Mouse (Mus musculus): ENCODE measurements around the gene Lrrc26.
"Not testable (repeated sequence)": the region's sequence is repeated elsewhere in the genome, so short reads cannot be mapped to it uniquely, and the experiment has no call there.

The Lrrc26 gene

DNA sequence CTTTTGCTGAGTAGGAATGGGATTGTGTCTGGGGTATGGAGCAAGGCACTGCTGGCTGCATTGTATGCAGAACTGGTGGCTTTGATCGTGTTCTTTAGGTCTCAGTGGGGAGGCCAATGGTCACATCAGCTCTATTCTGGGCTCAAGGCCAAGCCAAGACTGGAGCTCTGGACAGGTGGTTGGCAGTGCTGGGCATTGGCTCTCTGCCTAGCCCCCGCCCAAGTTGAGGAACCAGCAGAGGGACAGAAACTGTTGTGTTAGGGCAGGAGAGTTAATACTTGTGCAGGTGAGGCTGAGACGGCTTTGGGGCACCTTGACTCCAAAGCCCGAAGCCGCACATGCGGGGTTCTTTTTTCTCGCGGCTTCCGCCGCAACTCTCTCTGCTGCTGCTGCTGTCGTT, at the start of gene Lrrc26:
Gene Lrrc26 (plus strand): TSS at position 265 of the 400 bp plus-strand sequence.
- DNase-seq (ENCODE audit: low spot score), result no peak

DNA sequence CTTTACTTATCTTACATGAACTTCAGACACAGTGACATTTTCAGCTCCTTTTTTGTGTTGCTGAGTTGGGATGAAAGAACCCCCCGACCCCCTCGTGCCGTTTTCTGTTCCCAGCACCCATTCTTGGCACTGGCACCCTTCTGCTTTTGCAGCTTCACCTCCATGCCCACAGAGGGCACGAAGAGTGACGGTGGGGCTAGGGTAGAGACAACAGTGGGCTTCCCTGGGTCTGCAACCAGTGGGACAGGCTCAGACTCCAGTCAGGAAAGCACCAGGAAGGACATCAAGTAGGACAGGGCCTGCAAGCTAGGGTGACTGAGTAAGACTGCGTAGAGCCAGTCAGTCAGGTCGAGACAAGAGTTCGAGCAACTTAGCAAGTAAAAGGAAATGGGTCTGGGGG, 49.4 kb upstream of the Lrrc26 start:
- DNase-seq (ENCODE audit: low spot score), result no peak

DNA sequence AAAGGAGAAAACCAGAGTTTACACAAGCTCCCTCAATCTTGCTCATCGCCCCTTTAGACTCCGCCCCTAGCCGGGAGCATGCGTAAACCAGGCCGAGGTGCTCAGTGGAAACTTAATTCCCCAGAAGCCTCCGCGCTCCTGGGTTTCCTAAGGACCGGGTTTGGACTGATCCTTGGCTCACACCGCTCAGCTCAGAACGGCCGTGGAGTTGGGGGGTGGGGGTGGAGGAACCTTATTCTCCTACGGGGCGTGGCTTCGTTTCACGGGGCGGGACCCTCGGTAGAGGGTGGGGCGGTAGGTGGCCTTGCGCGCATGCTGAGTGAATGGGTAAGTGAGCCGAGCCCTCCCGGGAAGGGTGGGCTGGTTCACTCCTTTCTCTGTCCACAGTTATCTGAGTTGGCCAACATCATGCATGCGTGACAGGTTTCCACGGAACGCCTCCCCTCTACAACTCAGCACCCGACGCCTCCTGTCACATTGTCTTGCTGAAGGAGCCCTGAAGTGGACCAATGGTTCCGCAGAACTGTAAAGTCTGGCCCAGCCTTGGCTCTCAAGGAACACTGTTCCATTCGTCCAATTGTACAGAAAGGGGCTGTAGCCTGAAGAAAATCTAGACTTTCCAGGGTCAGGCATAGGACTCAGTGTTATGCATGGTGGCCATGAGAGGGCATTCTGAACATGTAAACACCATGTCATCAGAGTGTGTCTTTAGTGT, 48.8 kb upstream of the Lrrc26 start:
- peak; percentile 61 for DNase-seq (ENCODE audit: low spot score)

DNA sequence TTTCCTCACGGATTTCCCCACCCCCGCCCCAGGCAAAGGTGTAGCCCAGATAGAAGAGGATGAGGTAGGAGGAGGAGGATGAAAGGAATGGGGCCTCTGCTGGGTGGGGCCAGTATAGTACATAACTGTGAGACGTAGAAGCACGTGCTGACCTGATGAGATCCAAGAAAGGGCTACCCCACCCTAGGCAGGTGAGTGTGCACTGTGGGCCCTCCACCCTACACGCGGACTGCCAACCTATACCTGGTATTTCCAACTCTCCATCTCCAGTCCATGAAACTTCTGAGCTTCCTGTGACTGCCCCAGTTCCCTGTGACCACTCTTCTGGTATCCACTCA, 48.3 kb upstream of the Lrrc26 start:
- no peak for DNase-seq (ENCODE audit: low spot score)

- DNase-seq (ENCODE audit: low spot score), result no peak
These were observed 47.6 kb upstream of the Lrrc26 start, which contains the start of the genes Rnf208 and Cysrt1 for GRCm38 (mm10) chr2:25242101-25242506. TSS of gene Rnf208 (plus strand) at chr2:25242255. TSS of gene Cysrt1 (minus strand) at chr2:25242452.

DNA sequence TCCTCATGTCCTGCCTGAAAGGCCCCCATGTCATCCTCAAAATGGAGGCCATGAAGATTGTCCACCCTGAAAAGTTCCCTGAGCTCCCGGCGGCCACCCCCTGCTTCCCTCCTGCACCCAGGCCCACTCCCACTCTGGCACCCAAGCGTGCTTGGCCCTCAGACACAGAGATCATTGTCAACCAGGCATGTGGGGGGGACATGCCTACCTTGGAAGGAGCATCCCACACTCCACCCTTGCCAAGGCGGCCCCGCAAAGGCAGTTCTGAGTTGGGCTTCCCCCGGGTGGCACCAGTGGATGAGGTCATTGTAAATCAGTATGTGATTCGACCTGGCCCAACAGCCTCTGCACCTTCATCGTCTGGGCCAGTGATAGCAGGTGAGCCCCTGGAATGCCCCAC, 46.4 kb upstream of the Lrrc26 start:
- DNase-seq (ENCODE audit: low spot score), result no peak

DNA sequence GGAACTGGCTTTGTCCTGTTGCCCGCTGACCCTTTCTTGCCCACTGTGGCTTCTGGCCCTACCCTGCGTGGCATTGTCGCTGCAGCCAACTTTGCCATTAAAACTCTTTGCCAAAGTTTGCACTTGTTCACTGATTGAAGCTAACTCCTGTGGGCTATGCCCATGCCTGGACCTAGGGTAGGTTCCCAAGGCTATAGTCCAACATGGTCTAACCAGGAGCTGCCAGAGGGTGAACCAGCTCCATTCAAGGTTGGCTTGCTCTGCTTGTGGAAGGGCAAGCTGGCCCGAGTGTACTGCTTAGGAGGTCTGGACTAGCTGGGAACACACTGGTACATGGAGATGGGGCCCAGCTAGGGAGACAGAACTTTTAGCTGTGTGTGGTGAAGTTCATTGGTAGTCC, 45.6 kb upstream of the Lrrc26 start:
- DNase-seq (ENCODE audit: low spot score), result no peak

DNA sequence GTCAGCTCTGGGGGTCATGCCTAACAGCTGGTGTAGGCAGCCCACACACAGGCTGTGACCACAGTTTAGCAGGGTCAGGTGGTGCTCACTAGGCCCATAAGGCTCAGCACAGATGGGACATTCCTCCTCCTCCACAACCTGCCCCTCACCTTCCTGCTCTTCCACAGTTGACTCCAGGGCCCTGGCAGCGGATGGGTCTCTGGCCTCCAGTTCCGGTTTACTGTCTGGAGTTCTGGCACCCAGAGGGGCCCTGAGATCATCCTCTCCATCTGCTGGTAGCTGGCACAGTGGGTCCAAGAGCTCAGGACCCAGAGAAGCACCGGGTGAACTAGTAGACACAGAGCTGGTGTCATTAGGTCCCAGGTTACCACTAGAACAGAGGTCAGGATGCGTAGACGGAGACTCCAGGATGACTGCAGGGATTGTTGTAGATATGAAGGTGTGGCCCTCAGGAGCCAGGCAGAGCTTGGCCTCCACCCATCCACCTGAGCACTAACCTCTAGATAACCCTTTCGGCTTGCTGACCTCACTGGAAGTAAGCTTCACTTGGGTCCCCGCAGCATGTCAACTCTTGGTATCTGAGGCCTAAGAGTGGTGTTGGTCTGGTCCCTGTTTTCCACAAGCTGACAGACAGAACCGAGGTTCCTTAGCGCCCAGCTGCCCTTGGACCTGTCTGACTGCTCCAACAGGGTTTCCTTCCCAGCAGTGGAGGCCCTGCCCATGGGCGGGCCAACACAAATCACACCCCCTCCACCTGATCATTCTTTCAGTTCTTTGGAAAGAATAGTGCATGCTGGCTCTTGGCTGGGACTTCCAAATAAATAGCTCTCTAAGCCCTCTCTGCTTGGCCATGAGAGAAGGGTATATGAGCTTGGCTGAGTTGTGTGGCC, 43.3 kb upstream of the Lrrc26 start, which contains the start of gene AL732309.1:
Gene AL732309.1 (minus strand): TSS at position 681 of the 890 bp plus-strand sequence.
- DNase-seq (ENCODE audit: low spot score), result peak; percentile 21

GRCm38 (mm10) chr2:25252331-25252730, 37.4 kb upstream of the Lrrc26 start:
- DNase-seq (ENCODE audit: low spot score), result no peak

GRCm38 (mm10) chr2:25255284-25255779, 34.4 kb upstream of the Lrrc26 start, which contains the start of gene Tmem203:
TSS of gene Tmem203 (plus strand) at chr2:25255439.
- peak; percentile 86 for DNase-seq (ENCODE audit: low spot score)

GRCm38 (mm10) chr2:25256443-25257109, 33.1 kb upstream of the Lrrc26 start:
- DNase-seq (ENCODE audit: low spot score), result not testable (repeated sequence)

GRCm38 (mm10) chr2:25257250-25257649, 32.5 kb upstream of the Lrrc26 start:
- not testable (repeated sequence) for DNase-seq (ENCODE audit: low spot score)

DNA sequence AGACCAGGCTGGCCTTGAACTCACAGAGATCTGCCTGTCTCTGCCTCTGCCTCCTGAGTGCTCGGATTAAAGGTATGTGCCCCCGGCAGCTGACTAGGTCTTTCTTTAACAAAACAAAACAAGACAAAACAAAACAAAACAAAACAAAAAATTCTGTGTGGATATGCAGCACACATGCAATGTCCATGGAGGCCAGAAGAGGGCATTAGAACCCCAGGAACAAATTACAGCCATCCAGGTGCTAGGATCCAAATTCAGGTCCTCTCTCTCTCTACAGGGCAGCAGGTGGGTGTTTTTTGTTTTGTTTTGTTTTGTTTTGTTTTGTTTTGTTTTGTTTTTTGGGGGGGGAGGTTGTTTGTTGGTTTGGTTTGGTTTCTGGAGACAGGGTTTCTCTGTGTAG, 30.8 kb upstream of the Lrrc26 start:
- DNase-seq (ENCODE audit: low spot score), result no peak

DNA sequence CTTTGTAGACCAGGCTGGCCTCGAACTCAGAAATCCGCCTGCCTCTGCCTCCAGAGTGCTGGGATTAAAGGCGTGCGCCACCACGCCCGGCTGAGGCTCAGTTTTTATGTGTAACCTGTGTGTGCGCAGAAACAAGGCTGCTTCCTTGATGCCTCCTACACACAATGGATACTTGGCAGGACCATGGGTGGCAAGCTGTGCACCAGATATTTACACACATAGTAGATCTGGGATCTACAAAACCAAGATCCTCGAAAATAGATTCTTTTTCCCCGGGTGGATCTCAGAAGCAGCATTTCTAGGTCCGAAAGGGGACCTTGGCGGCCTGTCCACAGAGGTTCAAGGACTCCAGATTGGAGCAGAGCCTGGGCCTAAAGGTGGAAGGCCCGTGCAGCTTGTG, 27.8 kb upstream of the Lrrc26 start:
- no peak for DNase-seq (ENCODE audit: low spot score)

DNA sequence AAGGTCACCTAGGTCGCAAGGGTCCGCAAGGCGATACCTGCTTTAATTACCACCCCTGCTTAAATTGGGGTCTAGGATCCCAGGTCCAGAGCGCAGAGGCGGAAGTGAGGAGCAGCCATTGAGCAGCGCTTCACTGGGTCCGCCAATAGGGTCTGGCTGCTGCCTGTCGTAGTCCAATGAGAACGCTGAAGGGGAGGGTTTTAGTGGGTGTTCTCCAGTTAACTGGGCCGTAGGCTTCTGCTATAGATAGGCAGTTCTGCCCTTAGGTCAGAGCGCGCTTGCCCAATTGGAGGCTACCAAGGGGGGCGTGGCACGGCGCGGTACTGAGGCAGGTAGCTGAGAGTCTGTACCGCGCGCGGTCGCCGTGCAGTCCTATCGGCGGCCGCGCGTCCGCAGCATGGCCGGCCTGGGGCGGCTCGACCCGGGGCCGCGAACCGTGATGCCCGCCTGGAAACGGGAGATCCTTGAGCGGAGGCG, 27.4 kb upstream of the Lrrc26 start, which contains the start of gene Tprn:
Gene Tprn (plus strand): TSS at position 328 of the 477 bp plus-strand sequence.
- peak; percentile 85 for DNase-seq (ENCODE audit: low spot score)

- DNase-seq (ENCODE audit: low spot score), result no peak
These were observed 26.7 kb upstream of the Lrrc26 start for GRCm38 (mm10) chr2:25262795-25263622.

- DNase-seq (ENCODE audit: low spot score), result no peak
These were observed 26.0 kb upstream of the Lrrc26 start for GRCm38 (mm10) chr2:25263623-25264285.

DNA sequence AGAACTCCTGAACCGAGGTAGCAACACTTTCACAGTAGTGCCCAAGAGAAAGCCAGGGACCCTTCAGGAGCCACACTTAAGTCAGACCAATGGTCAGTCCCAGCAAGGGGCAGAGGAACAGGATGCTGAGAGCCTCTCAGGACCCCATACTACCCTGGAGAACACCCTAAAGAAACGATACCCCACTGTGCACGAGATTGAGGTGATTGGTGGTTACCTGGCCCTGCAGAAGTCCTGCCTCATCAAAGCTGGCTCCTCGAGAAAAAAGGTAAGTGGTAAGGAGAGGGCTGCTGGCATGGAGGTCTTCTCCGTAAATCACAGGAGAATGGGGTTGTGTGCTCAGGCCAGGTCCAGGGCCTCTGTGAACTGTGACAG, 25.4 kb upstream of the Lrrc26 start:
- no peak for DNase-seq (ENCODE audit: low spot score)

GRCm38 (mm10) chr2:25264851-25265250, 24.9 kb upstream of the Lrrc26 start:
- no peak for DNase-seq (ENCODE audit: low spot score)

DNA sequence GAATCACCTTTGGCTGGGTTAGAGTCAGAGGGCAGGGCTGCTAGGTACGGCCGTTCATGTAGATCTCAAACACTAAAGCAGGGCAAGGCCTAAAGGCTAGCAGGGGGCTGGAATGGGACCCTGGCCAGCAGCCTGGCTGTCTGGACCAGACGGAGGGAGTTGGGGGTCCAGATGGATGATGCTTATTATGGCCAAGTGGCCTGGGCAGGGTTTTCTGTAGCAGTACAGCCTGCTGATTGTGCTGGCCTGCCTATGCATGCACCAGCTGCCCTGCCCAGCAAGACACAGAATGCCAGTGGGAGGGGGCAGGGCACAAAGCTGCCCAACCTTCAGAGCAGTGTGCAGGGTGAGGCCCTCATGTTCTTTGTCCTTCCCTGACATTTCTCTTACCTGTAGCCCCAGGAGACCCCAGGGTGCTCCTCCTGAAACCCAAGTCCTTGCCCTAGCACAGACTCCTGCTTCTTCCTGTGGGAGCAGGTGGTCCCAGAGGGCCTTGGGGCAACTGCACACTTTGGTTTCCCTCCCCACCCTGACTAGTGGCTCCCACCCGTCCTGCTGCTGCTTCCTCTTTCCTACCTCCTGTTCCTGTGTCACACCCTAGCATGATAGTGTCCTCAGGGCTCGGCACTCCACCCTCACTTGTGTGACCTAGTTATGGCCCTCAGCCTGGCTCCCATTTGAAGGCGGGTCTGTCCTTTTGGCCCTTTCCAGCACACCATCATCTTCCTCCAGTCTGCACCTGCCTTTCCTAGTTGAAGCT, 23.6 kb upstream of the Lrrc26 start:
- DNase-seq (ENCODE audit: low spot score), result peak; percentile 46

Measured in urinary bladder, postnatal 25 days (tissue).